Mouse (Mus musculus): ENCODE data around the gene Armt1. TPM values are rescaled to one million over a fixed set of nuclear protein-coding genes. Genes with fewer than 3 reads are reported as not detected.
A peak's percentile ranks its signal among the peaks of the same experiment; 100 is the strongest.
"Not testable (repeated sequence)": the region's sequence is repeated elsewhere in the genome, so short reads cannot be mapped to it uniquely, and the experiment has no call there.

Armt1 gene
- polyA plus RNA-seq, 1 experiment from 2014 or later = 11.8 TPM

DNA sequence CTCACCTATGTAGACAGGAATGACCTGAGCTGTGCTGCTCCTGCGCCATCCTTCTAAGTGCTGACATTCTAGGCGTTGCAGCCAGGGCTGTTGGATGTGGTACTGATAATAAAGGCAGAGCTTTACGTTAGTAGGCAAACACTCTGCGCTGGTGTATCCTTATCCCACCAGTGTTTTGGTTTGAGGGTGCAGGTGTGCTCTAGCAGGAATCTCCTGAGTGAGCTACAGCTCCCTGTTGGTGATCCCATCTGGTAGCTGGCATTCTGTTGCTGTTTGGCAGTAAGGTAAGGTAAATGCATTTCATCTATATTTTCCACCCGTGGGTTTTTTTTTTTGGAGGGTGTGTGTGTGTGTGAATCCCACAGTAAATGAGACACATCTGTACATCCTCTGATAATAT, 34.2 kb upstream of the Armt1 start:
- no peak for ATAC-seq (replicated peaks)
- Histone ChIP-seq H3K4me3 (no peak overlapping the region), H3K27ac (no peak overlapping the region), H3K9me3 (no peaks in the 10 kb centered on the region), H3K9ac (no peak overlapping the region), H3K4me1 (no peaks in the 10 kb centered on the region), H3K4me2 (no peak overlapping the region), H3K27me3 (replicated peaks) (no peaks in the 10 kb centered on the region), H3K36me3 (replicated peaks) (no peaks in the 10 kb centered on the region)
- 93% methylated on average over 5 of the region's 5 CpGs for WGBS

- WGBS = 59% methylated on average over 5 of the region's 5 CpGs
- Histone ChIP-seq H3K27ac (no peak overlapping the region), H3K9ac (no peak overlapping the region), H3K4me2 (no peak overlapping the region), H3K27me3 (replicated peaks) (no peaks in the 10 kb centered on the region), H3K9me3 (no peaks in the 10 kb centered on the region), H3K4me1 (no peaks in the 10 kb centered on the region), H3K36me3 (replicated peaks) (peaks cover 5% of the 10 kb centered on the region), H3K4me3 (no peak overlapping the region)
- peak; percentile 70 for ATAC-seq (replicated peaks)
These were observed 27.3 kb upstream of the Armt1 start for GRCm38 (mm10) chr10:4404895-4405491.

GRCm38 (mm10) chr10:4405511-4405910, 26.8 kb upstream of the Armt1 start:
- no peaks in the 10 kb centered on the region for H3K9me3 ChIP-seq
- 89% methylated on average over 5 of the region's 5 CpGs for WGBS
- H3K36me3 ChIP-seq (replicated peaks) = peaks cover 7% of the 10 kb centered on the region
- H3K4me3 ChIP-seq = no peak overlapping the region
- H3K4me1 ChIP-seq = no peaks in the 10 kb centered on the region
- H3K9ac ChIP-seq = no peak overlapping the region
- peak; percentile 18; the same call in 1 of the 2 replicates for ATAC-seq (replicated peaks)
- H3K4me2 ChIP-seq = no peak overlapping the region
- H3K27ac ChIP-seq = no peak overlapping the region
- no peaks in the 10 kb centered on the region for H3K27me3 ChIP-seq (replicated peaks)

- peaks cover 7% of the 10 kb centered on the region for H3K36me3 ChIP-seq (replicated peaks)
- no peak overlapping the region for H3K4me3 ChIP-seq
- 100% methylated on average over 1 of the region's 1 CpGs for WGBS
- no peak overlapping the region for H3K9ac ChIP-seq
- H3K4me2 ChIP-seq = no peak overlapping the region
- no peaks in the 10 kb centered on the region for H3K9me3 ChIP-seq
- no peaks in the 10 kb centered on the region for H3K4me1 ChIP-seq
- no peak overlapping the region for H3K27ac ChIP-seq
- H3K27me3 ChIP-seq (replicated peaks) = no peaks in the 10 kb centered on the region
- no peak for ATAC-seq (replicated peaks)
These were observed 25.1 kb upstream of the Armt1 start for GRCm38 (mm10) chr10:4407191-4407590.

GRCm38 (mm10) chr10:4425245-4425644, 7.0 kb upstream of the Armt1 start:
- Histone ChIP-seq H3K27me3 (replicated peaks) (no peaks in the 10 kb centered on the region), H3K4me1 (no peaks in the 10 kb centered on the region), H3K9ac (no peak overlapping the region), H3K9me3 (no peaks in the 10 kb centered on the region), H3K36me3 (replicated peaks) (0 out of 2 replicates have a peak, but pooled peaks cover 6% of the 10 kb centered on the region), H3K4me3 (no peak overlapping the region), H3K4me2 (no peak overlapping the region), H3K27ac (no peak overlapping the region)
- no peak for ATAC-seq (replicated peaks)
- 84% methylated on average over 8 of the region's 8 CpGs for WGBS

GRCm38 (mm10) chr10:4430399-4430798, 1.9 kb upstream of the Armt1 start:
- H3K9ac ChIP-seq = no peak overlapping the region
- 80% methylated on average over 8 of the region's 8 CpGs for WGBS

DNA sequence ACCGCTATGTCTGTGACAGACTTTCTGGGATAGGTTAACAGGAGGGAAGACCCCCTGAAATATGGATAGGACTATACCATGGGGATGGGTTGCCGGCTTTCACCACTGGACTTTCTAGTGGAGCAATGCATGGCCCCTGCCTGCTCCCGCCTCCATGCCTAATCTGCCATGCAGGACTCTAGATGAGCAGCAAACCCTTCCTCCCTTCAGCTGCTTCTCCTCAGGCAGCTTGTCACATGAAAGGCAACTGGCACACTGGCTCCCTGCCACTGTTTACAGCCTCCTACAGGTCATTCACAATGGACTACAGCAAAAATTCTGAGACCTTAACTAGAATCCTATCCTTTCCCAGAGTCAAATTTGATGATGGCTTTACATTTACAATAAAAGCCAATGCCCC, 1.4 kb upstream of the Armt1 start:
- no peak overlapping the region for H3K4me3 ChIP-seq
- 85% methylated on average over 3 of the region's 3 CpGs for WGBS

More at GRCm38 (mm10) chr10:4430399-4430798, 1.9 kb upstream of the Armt1 start:
- no peak overlapping the region for H3K4me3 ChIP-seq
- no peak overlapping the region for H3K4me2 ChIP-seq
- 0 out of 2 replicates have a peak, but pooled peaks cover 6% of the 10 kb centered on the region for H3K36me3 ChIP-seq (replicated peaks)
- H3K27me3 ChIP-seq (replicated peaks) = no peaks in the 10 kb centered on the region
- no peaks in the 10 kb centered on the region for H3K9me3 ChIP-seq
- H3K27ac ChIP-seq = no peak overlapping the region
- peaks cover 16% of the 10 kb centered on the region for H3K4me1 ChIP-seq
- no peak for ATAC-seq (replicated peaks)

GRCm38 (mm10) chr10:4431746-4432122, 533 bp upstream of the Armt1 start:
- H3K9ac ChIP-seq = peak overlapping the region; percentile 60
- H3K27me3 ChIP-seq (replicated peaks) = no peaks in the 10 kb centered on the region
- 0 out of 2 replicates have a peak, but pooled peaks cover 3% of the 10 kb centered on the region for H3K36me3 ChIP-seq (replicated peaks)
- no peaks in the 10 kb centered on the region for H3K9me3 ChIP-seq
- peaks cover 16% of the 10 kb centered on the region for H3K4me1 ChIP-seq
- peak overlapping the region; percentile 55 for H3K4me2 ChIP-seq
- ATAC-seq (replicated peaks) = peak; percentile 64
- peak overlapping the region; percentile 78 for H3K27ac ChIP-seq
- peak overlapping the region; percentile 60 for H3K4me3 ChIP-seq
- 13% methylated on average over 5 of the region's 5 CpGs for WGBS

More for the DNA sequence above, 1.4 kb upstream of the Armt1 start:
- Histone ChIP-seq H3K4me2 (peak overlapping the region; percentile 55; the same call in 1 of the 2 replicates), H3K9me3 (no peaks in the 10 kb centered on the region), H3K36me3 (replicated peaks) (0 out of 2 replicates have a peak, but pooled peaks cover 6% of the 10 kb centered on the region), H3K27me3 (replicated peaks) (no peaks in the 10 kb centered on the region), H3K27ac (no peak overlapping the region), H3K4me1 (peaks cover 16% of the 10 kb centered on the region), H3K9ac (peak overlapping the region; percentile 60; the same call in 1 of the 2 replicates)
- ATAC-seq (replicated peaks) = no peak

- Histone ChIP-seq H3K4me1 (peaks cover 16% of the 10 kb centered on the region), H3K36me3 (replicated peaks) (no peaks in the 10 kb centered on the region), H3K4me2 (peak overlapping the region; percentile 65), H3K27me3 (replicated peaks) (no peaks in the 10 kb centered on the region), H3K27ac (peak overlapping the region; percentile 82), H3K4me3 (peak overlapping the region; percentile 60), H3K9me3 (no peaks in the 10 kb centered on the region), H3K9ac (peak overlapping the region; percentile 74)
- ATAC-seq (replicated peaks) = peak; percentile 0; the same call in 1 of the 2 replicates
- WGBS = 8% methylated on average over 19 of the region's 19 CpGs
These were observed 909 bp downstream of the Armt1 start for GRCm38 (mm10) chr10:4432996-4433755.

- H3K36me3 ChIP-seq (replicated peaks); H3K27me3 ChIP-seq (replicated peaks); H3K9ac ChIP-seq; H3K9me3 ChIP-seq; H3K27ac ChIP-seq; H3K4me3 ChIP-seq; H3K4me2 ChIP-seq; ATAC-seq (replicated peaks): not testable (repeated sequence)
- peaks cover 16% of the 10 kb centered on the region for H3K4me1 ChIP-seq
- 94% methylated on average over 2 of the region's 2 CpGs for WGBS
These were observed 1.6 kb downstream of the Armt1 start for GRCm38 (mm10) chr10:4433871-4434270.

DNA sequence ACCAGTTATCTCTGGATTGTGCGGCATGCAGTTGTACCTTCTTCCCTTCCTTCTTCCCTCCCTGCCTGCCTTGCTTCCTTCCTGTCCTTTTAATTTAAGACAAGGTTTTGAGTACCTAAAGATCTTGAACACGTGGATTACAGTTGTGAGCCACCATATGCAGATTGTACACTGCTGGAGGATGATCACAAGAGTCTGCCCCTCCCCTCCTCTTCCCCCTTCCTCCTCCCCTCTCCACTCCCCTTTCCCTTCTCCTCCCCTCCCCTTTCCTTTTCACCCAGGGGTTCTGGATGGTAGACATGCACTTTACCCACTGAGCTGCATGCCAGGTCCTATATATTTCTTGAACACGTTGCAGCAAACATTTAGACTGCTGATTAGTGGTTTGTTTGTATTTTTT, 3.1 kb downstream of the Armt1 start:
- H3K9ac ChIP-seq = no peak overlapping the region
- no peak overlapping the region for H3K4me3 ChIP-seq
- WGBS = 90% methylated on average over 3 of the region's 3 CpGs
- H3K4me1 ChIP-seq = peaks cover 16% of the 10 kb centered on the region
- ATAC-seq (replicated peaks) = no peak
- H3K27me3 ChIP-seq (replicated peaks) = no peaks in the 10 kb centered on the region
- no peaks in the 10 kb centered on the region for H3K9me3 ChIP-seq
- no peak overlapping the region for H3K4me2 ChIP-seq
- no peaks in the 10 kb centered on the region; the same call in 1 of the 2 replicates for H3K36me3 ChIP-seq (replicated peaks)
- H3K27ac ChIP-seq = no peak overlapping the region

GRCm38 (mm10) chr10:4456409-4456808, 24.1 kb downstream of the Armt1 start:
- no peak overlapping the region for H3K27ac ChIP-seq
- 90% methylated on average over 4 of the region's 4 CpGs for WGBS
- H3K36me3 ChIP-seq (replicated peaks) = 0 out of 2 replicates have a peak, but pooled peaks cover 6% of the 10 kb centered on the region
- no peak overlapping the region for H3K4me3 ChIP-seq
- H3K4me1 ChIP-seq = no peaks in the 10 kb centered on the region
- H3K9ac ChIP-seq = no peak overlapping the region
- no peak for ATAC-seq (replicated peaks)
- no peaks in the 10 kb centered on the region for H3K27me3 ChIP-seq (replicated peaks)
- no peaks in the 10 kb centered on the region for H3K9me3 ChIP-seq
- H3K4me2 ChIP-seq = no peak overlapping the region

Data from midbrain, embryonic 15.5 days (tissue).